Mouse (Mus musculus): ENCODE results near the gene Nlk. TPM values are rescaled to one million over a fixed set of nuclear protein-coding genes. Genes with fewer than 3 reads are reported as not detected.
"Not testable (repeated sequence)": the region's sequence is repeated elsewhere in the genome, so short reads cannot be mapped to it uniquely, and the experiment has no call there.

The Nlk gene
- polyA plus RNA-seq, 1 experiment: 9.8 TPM

DNA sequence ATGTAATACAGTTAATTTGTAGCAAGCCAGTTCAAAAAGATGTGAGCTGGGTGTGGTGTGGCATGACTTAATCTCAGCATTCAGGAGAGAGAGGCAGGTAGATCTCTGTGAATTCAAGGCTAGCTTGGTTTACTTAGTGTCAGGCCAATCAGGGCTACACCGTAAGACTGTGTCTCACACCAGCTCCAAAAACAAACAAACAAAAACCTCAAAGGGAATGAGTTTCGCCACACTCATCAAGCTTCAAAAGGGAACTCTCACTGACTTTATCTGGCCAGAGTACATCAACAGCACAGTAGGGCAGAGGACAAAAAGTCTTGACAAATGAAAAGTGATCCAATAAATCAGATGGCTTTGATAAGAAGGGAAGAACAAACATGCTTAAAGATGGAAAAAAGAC, 122.2 kb downstream of the Nlk start:
- no peaks in the 10 kb centered on the region for H3K27me3 ChIP-seq (ENCODE audit: control insufficient read depth, insufficient read depth, low read length)
- no peak overlapping the region for H3K27ac ChIP-seq (ENCODE audit: insufficient read depth, low read depth, low read length)
- H3K36me3 ChIP-seq (ENCODE audit: control insufficient read depth, insufficient read depth, low read length): peaks cover 10% of the 10 kb centered on the region
- WGBS: 53% methylated on average over 2 of the region's 2 CpGs
- TF ChIP-seq CTCF (IDR thresholded peaks at IDR 0.05; ENCODE audit: extremely low read depth, insufficient read length, insufficient replicate concordance, low read depth, low read length) (no peak), POLR2A (IDR thresholded peaks at IDR 0.05; ENCODE audit: low read depth, low read length) (no peak)
- H3K4me1 ChIP-seq (ENCODE audit: control insufficient read depth, insufficient read depth, insufficient read length, low read length): no peaks in the 10 kb centered on the region
- H3K4me3 ChIP-seq (ENCODE audit: low read depth, low read length): no peak overlapping the region

DNA sequence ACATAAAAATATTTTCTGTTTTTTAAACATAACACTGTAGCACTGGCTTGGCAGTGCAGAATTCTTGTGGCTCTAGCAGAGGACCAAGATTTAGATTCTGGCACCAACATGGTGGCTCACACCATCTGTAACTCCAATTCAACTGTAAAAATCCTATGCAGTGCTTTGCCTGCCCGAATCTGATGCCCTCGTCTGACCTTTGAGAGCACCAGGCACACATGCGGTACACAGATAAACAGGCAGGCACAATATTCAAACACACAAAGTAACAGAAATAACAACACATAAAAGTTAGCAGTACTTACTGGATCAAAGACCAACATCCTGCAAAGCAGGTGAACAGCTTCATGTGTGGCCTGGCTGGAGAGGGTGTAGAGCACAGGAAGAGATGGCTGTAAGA, 122.6 kb downstream of the Nlk start:
- Histone ChIP-seq H3K36me3 (ENCODE audit: control insufficient read depth, insufficient read depth, low read length) (peaks cover 11% of the 10 kb centered on the region), H3K27ac (ENCODE audit: insufficient read depth, low read depth, low read length) (no peak overlapping the region)
- WGBS: 91% methylated on average over 3 of the region's 3 CpGs

DNA sequence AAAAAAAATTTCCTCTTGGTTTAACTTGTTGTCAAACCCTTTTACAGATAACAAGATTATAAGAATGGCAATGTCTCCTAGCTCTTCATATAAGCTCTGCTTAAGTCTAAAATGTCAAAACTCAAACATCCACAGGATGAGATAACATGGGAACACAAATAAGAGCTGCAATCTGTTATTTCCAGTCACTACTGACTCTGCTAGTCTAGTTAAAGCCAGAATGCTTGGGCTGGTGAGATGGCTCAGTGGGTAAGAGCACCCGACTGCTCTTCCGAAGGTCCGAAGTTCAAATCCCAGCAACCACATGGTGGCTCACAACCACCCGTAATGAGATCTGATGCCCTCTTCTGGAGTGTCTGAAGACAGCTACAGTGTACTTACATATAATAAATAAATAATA, 123.1 kb downstream of the Nlk start:
- not testable (repeated sequence) for H3K4me3 ChIP-seq (ENCODE audit: low read depth, low read length); H3K27me3 ChIP-seq (ENCODE audit: control insufficient read depth, insufficient read depth, low read length); H3K36me3 ChIP-seq (ENCODE audit: control insufficient read depth, insufficient read depth, low read length); H3K27ac ChIP-seq (ENCODE audit: insufficient read depth, low read depth, low read length); H3K4me1 ChIP-seq (ENCODE audit: control insufficient read depth, insufficient read depth, insufficient read length, low read length)
- 88% methylated on average over 4 of the region's 4 CpGs for WGBS

More for the DNA sequence above, 122.6 kb downstream of the Nlk start:
- no peak overlapping the region for H3K4me3 ChIP-seq (ENCODE audit: low read depth, low read length)
- TF ChIP-seq POLR2A (IDR thresholded peaks at IDR 0.05; ENCODE audit: low read depth, low read length) (no peak), CTCF (IDR thresholded peaks at IDR 0.05; ENCODE audit: extremely low read depth, insufficient read length, insufficient replicate concordance, low read depth, low read length) (no peak)
- H3K27me3 ChIP-seq (ENCODE audit: control insufficient read depth, insufficient read depth, low read length): no peaks in the 10 kb centered on the region
- no peaks in the 10 kb centered on the region for H3K4me1 ChIP-seq (ENCODE audit: control insufficient read depth, insufficient read depth, insufficient read length, low read length)

DNA sequence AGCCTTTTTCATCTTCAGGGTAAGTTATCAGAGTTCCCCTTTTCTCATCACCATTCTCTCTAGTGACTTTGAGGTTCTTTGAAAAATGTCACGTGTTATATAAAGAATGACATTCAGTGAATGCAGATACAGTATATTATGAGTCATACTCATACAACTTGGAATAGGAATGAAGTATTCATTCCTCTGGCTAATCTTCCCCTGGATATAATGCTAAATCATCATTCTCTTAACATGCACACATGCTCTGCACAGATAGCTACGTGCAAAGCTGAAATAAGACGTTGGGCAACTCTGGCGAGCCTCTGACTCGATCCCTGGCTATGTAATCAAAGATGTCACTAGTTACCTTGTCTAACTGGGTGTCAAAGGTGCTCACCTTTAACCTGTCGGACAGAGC, 125.3 kb downstream of the Nlk start:
- WGBS: 86% methylated on average over 6 of the region's 6 CpGs
- no peak overlapping the region for H3K27ac ChIP-seq (ENCODE audit: insufficient read depth, low read depth, low read length)
- no peaks in the 10 kb centered on the region for H3K4me1 ChIP-seq (ENCODE audit: control insufficient read depth, insufficient read depth, insufficient read length, low read length)
- peaks cover 9% of the 10 kb centered on the region; the same call in 1 of the 2 replicates for H3K36me3 ChIP-seq (ENCODE audit: control insufficient read depth, insufficient read depth, low read length)
- TF ChIP-seq POLR2A (IDR thresholded peaks at IDR 0.05; ENCODE audit: low read depth, low read length) (no peak), CTCF (IDR thresholded peaks at IDR 0.05; ENCODE audit: extremely low read depth, insufficient read length, insufficient replicate concordance, low read depth, low read length) (no peak)
- no peaks in the 10 kb centered on the region for H3K27me3 ChIP-seq (ENCODE audit: control insufficient read depth, insufficient read depth, low read length)
- no peak overlapping the region for H3K4me3 ChIP-seq (ENCODE audit: low read depth, low read length)

DNA sequence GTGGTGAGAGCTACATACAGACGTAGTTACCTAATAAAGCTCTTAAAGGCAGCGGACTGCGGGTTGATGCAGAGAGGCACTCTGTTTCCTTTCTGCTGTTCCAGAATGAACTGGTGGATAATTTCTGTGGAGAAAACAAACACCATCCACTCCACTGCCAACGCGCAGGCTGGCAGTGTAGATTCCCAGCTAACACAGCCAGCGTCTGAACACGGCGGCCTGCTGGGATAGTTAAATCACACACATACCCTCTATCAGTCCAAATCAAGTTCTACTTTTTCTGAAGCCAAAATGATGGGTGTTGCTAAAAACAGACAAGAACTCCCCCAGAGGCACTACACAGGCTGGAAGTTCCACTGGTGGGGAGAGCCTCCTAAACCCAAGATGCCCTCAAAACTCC, 125.7 kb downstream of the Nlk start:
- Histone ChIP-seq H3K4me1 (ENCODE audit: control insufficient read depth, insufficient read depth, insufficient read length, low read length) (no peaks in the 10 kb centered on the region), H3K36me3 (ENCODE audit: control insufficient read depth, insufficient read depth, low read length) (peaks cover 9% of the 10 kb centered on the region; the same call in 1 of the 2 replicates), H3K27me3 (ENCODE audit: control insufficient read depth, insufficient read depth, low read length) (no peaks in the 10 kb centered on the region), H3K27ac (ENCODE audit: insufficient read depth, low read depth, low read length) (no peak overlapping the region), H3K4me3 (ENCODE audit: low read depth, low read length) (no peak overlapping the region)
- TF ChIP-seq POLR2A (IDR thresholded peaks at IDR 0.05; ENCODE audit: low read depth, low read length) (no peak), CTCF (IDR thresholded peaks at IDR 0.05; ENCODE audit: extremely low read depth, insufficient read length, insufficient replicate concordance, low read depth, low read length) (no peak)
- 98% methylated on average over 8 of the region's 8 CpGs for WGBS

DNA sequence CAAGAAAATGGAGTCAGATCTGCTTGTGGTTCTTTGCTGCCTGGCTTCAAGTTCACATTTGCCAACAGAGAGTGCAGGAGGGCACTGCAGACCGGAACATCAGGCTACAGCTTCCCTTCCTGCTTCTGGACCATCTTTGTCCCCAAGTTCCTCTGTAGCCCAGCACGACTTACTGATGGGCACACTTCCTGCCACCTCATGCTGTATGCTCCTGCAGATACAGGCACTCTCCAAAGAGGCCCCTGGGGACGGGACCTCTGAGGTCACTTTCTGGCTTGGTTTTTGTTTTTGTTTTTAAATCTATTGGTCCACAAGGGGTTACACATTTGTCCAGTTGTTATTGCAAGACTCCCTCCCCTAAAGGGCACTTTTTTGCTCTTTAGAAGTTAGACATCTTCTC, 127.4 kb downstream of the Nlk start:
- H3K36me3 ChIP-seq (ENCODE audit: control insufficient read depth, insufficient read depth, low read length): peaks cover 13% of the 10 kb centered on the region; the same call in 1 of the 2 replicates
- H3K27me3 ChIP-seq (ENCODE audit: control insufficient read depth, insufficient read depth, low read length): no peaks in the 10 kb centered on the region
- no peak for TF ChIP-seq POLR2A (IDR thresholded peaks at IDR 0.05; ENCODE audit: low read depth, low read length)
- TF ChIP-seq CTCF (IDR thresholded peaks at IDR 0.05; ENCODE audit: extremely low read depth, insufficient read length, insufficient replicate concordance, low read depth, low read length): no peak
- H3K27ac ChIP-seq (ENCODE audit: insufficient read depth, low read depth, low read length): no peak overlapping the region
- WGBS: 80% methylated on average over 3 of the region's 3 CpGs
- no peaks in the 10 kb centered on the region for H3K4me1 ChIP-seq (ENCODE audit: control insufficient read depth, insufficient read depth, insufficient read length, low read length)
- H3K4me3 ChIP-seq (ENCODE audit: low read depth, low read length): no peak overlapping the region

DNA sequence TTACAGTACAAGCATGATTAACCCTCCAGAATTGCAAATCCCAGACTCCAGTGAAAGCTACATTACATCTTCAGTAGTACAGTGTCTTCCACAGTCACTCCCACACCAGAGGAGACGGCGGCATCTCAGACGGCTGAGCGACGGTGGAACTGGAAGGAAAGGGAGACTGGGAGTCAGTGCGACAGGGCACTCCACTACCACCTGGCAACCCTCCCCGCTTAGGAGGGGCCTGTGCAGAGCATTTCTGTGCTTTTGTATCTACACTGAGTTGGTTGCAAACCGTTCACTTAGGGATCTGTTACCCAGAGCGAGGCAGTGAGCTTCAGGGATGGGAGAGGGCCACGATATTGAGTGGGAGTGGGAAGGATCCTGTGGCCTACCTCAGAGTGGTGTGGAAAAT, 128.3 kb downstream of the Nlk start:
- H3K36me3 ChIP-seq (ENCODE audit: control insufficient read depth, insufficient read depth, low read length): peaks cover 13% of the 10 kb centered on the region; the same call in 1 of the 2 replicates
- whole genome bisulfite sequencing: 93% methylated on average over 10 of the region's 10 CpGs
- H3K27ac ChIP-seq (ENCODE audit: insufficient read depth, low read depth, low read length): no peak overlapping the region
- H3K4me3 ChIP-seq (ENCODE audit: low read depth, low read length): no peak overlapping the region
- TF ChIP-seq CTCF (IDR thresholded peaks at IDR 0.05; ENCODE audit: extremely low read depth, insufficient read length, insufficient replicate concordance, low read depth, low read length): no peak
- TF ChIP-seq POLR2A (IDR thresholded peaks at IDR 0.05; ENCODE audit: low read depth, low read length): no peak
- H3K27me3 ChIP-seq (ENCODE audit: control insufficient read depth, insufficient read depth, low read length): no peaks in the 10 kb centered on the region
- no peaks in the 10 kb centered on the region for H3K4me1 ChIP-seq (ENCODE audit: control insufficient read depth, insufficient read depth, insufficient read length, low read length)

DNA sequence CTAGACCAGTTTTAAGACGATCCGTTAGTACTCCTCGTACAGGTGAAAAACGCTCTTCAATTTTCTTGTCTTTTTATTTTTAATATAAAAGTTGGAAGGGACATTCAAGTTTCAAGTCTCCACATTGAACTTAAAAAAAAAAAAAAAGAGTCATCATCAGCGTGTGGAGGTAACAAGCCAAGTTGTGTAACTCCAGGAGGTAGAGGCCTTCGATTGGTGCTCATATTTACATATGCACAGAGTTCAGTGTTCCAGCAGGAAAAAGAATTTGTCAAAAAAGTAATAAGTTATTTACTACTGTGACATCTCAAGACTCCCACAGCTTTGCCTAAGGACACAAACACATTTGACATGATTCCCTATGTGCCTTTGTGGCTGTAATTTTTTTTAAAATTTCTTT, 129.6 kb downstream of the Nlk start:
- Histone ChIP-seq H3K4me3 (ENCODE audit: low read depth, low read length) (no peak overlapping the region), H3K4me1 (ENCODE audit: control insufficient read depth, insufficient read depth, insufficient read length, low read length) (no peaks in the 10 kb centered on the region), H3K36me3 (ENCODE audit: control insufficient read depth, insufficient read depth, low read length) (peaks cover 13% of the 10 kb centered on the region; the same call in 1 of the 2 replicates), H3K27me3 (ENCODE audit: control insufficient read depth, insufficient read depth, low read length) (no peaks in the 10 kb centered on the region), H3K27ac (ENCODE audit: insufficient read depth, low read depth, low read length) (no peak overlapping the region)
- no peak for TF ChIP-seq CTCF (IDR thresholded peaks at IDR 0.05; ENCODE audit: extremely low read depth, insufficient read length, insufficient replicate concordance, low read depth, low read length)
- TF ChIP-seq POLR2A (IDR thresholded peaks at IDR 0.05; ENCODE audit: low read depth, low read length): no peak
- WGBS: 87% methylated on average over 6 of the region's 6 CpGs
